Mouse (Mus musculus) embryonic facial prominence, embryonic 15.5 days (tissue): ENCODE data around the gene Vmn1r4. TPM values are rescaled to one million over a fixed set of nuclear protein-coding genes. Genes with fewer than 3 reads are reported as not detected.
A peak's percentile ranks its signal among the peaks of the same experiment; 100 is the strongest.

ENCODE experiments used
- ATAC-seq: fragments of 200-750 bp; cut with Nextera tagmentation; 2 replicates; pipeline ENCODE4 v1.8.0; 2017; ENCODE audit warnings: low read depth, moderate TSS enrichment; ENCODE audit not compliant: insufficient number of reproducible peaks, low FRiP score, low TSS enrichment
- H3K27ac ChIP-seq: fragments of 300-500 bp; sonication (generic); replicated peaks from 2 replicates; pipeline ENCODE4 v1.5.1; 2015; ENCODE audit warnings: mild to moderate bottlenecking, inconsistent platforms
- H3K27me3 ChIP-seq: fragments of 300-500 bp; sonication (generic); 2 replicates; pipeline ENCODE4 v1.6.1; 2015; ENCODE audit warnings: inconsistent platforms
- H3K36me3 ChIP-seq: fragments of 300-500 bp; sonication (generic); 2 replicates; pipeline ENCODE4 v1.6.1; 2015; ENCODE audit warnings: mild to moderate bottlenecking, inconsistent platforms
- H3K4me1 ChIP-seq: fragments of 300-500 bp; sonication (generic); 2 replicates; pipeline ENCODE4 v1.6.1; 2015; ENCODE audit warnings: inconsistent platforms
- H3K4me2 ChIP-seq: fragments of 300-500 bp; sonication (generic); replicated peaks from 2 replicates; pipeline ENCODE4 v1.6.1; 2015; ENCODE audit warnings: mild to moderate bottlenecking, inconsistent platforms
- H3K4me3 ChIP-seq: fragments of 300-500 bp; sonication (generic); replicated peaks from 2 replicates; pipeline ENCODE4 v1.5.1; 2015; ENCODE audit warnings: mild to moderate bottlenecking, inconsistent platforms
- H3K9ac ChIP-seq: fragments of 300-500 bp; sonication (generic); 2 replicates; pipeline ENCODE4 v1.6.1; 2015; ENCODE audit warnings: inconsistent platforms
- H3K9me3 ChIP-seq: fragments of 300-500 bp; sonication (generic); replicated peaks from 2 replicates; pipeline ENCODE4 v1.6.1; 2016; ENCODE audit warnings: inconsistent platforms
- WGBS: fragments of 180-500 bp; shearing (Covaris S2); methylation state at CpG from one replicate; pipeline ENCODE4 v1.1.7; 2015; 5-methylcytosine and 5-hydroxymethylcytosine counted together
- polyA plus RNA-seq: library from polyadenylated mRNA; unstranded; fragments of >200 nt; fragmentation: Nextera tagmentation; extraction: Ambion mirVana; gene quantifications from 2 replicates; pipeline ENCODE4 v1.2.1, GENCODE M21; 2015

The Vmn1r4 gene
- 0.31 and 0.35 TPM in 2 replicates for polyA plus RNA-seq

GRCm38 (mm10) chr6:56923726-56924707 lies at the start of gene Vmn1r4, which contains the start of gene Nt5c3:
TSS of gene Vmn1r4 (plus strand) at chr6:56924015.
TSS of gene Nt5c3 (minus strand) at chr6:56923932.
- Histone ChIP-seq H3K27ac (peak within 1 kb of the TSS; percentile 88), H3K36me3 (no peaks in the 10 kb centered on the region), H3K27me3 (no peaks in the 10 kb centered on the region), H3K9ac (peak within 1 kb of the TSS; percentile 87), H3K4me2 (peak within 1 kb of the TSS; percentile 52), H3K4me1 (peaks cover 7% of the 10 kb centered on the region; the same call in 1 of the 2 replicates), H3K4me3 (peak within 1 kb of the TSS; percentile 88), H3K9me3 (no peaks in the 10 kb centered on the region)
- WGBS: 4% methylated on average over 64 of the region's 64 CpGs
- ATAC-seq: peak; percentile 98

GRCm38 (mm10) chr6:56876870-56877269 lies 46.9 kb upstream of the Vmn1r4 start:
- Histone ChIP-seq H3K4me1 (no peaks in the 10 kb centered on the region), H3K4me2 (no peak overlapping the region), H3K27ac (no peak overlapping the region), H3K9me3 (no peaks in the 10 kb centered on the region), H3K4me3 (no peak overlapping the region), H3K36me3 (peaks cover 46% of the 10 kb centered on the region), H3K9ac (no peak overlapping the region), H3K27me3 (no peaks in the 10 kb centered on the region)
- WGBS: 84% methylated on average over 4 of the region's 4 CpGs
- no peak for ATAC-seq

GRCm38 (mm10) chr6:56877985-56878384 lies 45.8 kb upstream of the Vmn1r4 start:
- WGBS: 90% methylated on average over 8 of the region's 8 CpGs

GRCm38 (mm10) chr6:56879352-56879955 lies 44.4 kb upstream of the Vmn1r4 start:
- H3K4me1 ChIP-seq: no peaks in the 10 kb centered on the region
- ATAC-seq: no peak
- 59% methylated on average over 1 of the region's 1 CpGs for WGBS
- H3K27me3 ChIP-seq: no peaks in the 10 kb centered on the region
- no peak overlapping the region for H3K9ac ChIP-seq
- H3K4me3 ChIP-seq: no peak overlapping the region
- no peaks in the 10 kb centered on the region for H3K9me3 ChIP-seq
- no peak overlapping the region for H3K27ac ChIP-seq
- H3K4me2 ChIP-seq: no peak overlapping the region
- peaks cover 61% of the 10 kb centered on the region for H3K36me3 ChIP-seq

More at GRCm38 (mm10) chr6:56877985-56878384, 45.8 kb upstream of the Vmn1r4 start:
- Histone ChIP-seq H3K4me1 (no peaks in the 10 kb centered on the region), H3K27me3 (no peaks in the 10 kb centered on the region), H3K36me3 (peaks cover 54% of the 10 kb centered on the region), H3K27ac (no peak overlapping the region), H3K9me3 (no peaks in the 10 kb centered on the region), H3K4me2 (no peak overlapping the region), H3K4me3 (no peak overlapping the region), H3K9ac (no peak overlapping the region)
- no peak for ATAC-seq

- no peak overlapping the region for H3K27ac ChIP-seq
- WGBS: 95% methylated on average over 6 of the region's 6 CpGs
- no peaks in the 10 kb centered on the region for H3K4me1 ChIP-seq
- H3K4me2 ChIP-seq: no peak overlapping the region
- no peak overlapping the region for H3K4me3 ChIP-seq
- no peaks in the 10 kb centered on the region for H3K27me3 ChIP-seq
- ATAC-seq: no peak
- H3K9me3 ChIP-seq: no peaks in the 10 kb centered on the region
- peaks cover 45% of the 10 kb centered on the region; the same call in 1 of the 2 replicates for H3K36me3 ChIP-seq
- no peak overlapping the region for H3K9ac ChIP-seq
These were observed 35.3 kb upstream of the Vmn1r4 start for GRCm38 (mm10) chr6:56888561-56888960.

GRCm38 (mm10) chr6:56890762-56891161 lies 33.1 kb upstream of the Vmn1r4 start:
- Histone ChIP-seq H3K4me1 (no peaks in the 10 kb centered on the region), H3K27me3 (no peaks in the 10 kb centered on the region), H3K9ac (no peak overlapping the region), H3K27ac (no peak overlapping the region), H3K9me3 (no peaks in the 10 kb centered on the region), H3K4me3 (no peak overlapping the region), H3K4me2 (no peak overlapping the region), H3K36me3 (peaks cover 36% of the 10 kb centered on the region; the same call in 1 of the 2 replicates)
- ATAC-seq: no peak
- whole genome bisulfite sequencing: 88% methylated on average over 2 of the region's 2 CpGs

- no peak overlapping the region for H3K9ac ChIP-seq
- H3K4me1 ChIP-seq: peaks cover 23% of the 10 kb centered on the region
- no peaks in the 10 kb centered on the region for H3K27me3 ChIP-seq
- no peak for ATAC-seq
- H3K36me3 ChIP-seq: no peaks in the 10 kb centered on the region
- no peak overlapping the region for H3K4me3 ChIP-seq
- no peaks in the 10 kb centered on the region for H3K9me3 ChIP-seq
- H3K27ac ChIP-seq: no peak overlapping the region
- WGBS: 81% methylated on average over 3 of the region's 3 CpGs
- no peak overlapping the region for H3K4me2 ChIP-seq
These were observed 24.2 kb upstream of the Vmn1r4 start for GRCm38 (mm10) chr6:56899601-56900000.

- Histone ChIP-seq H3K4me1 (peaks cover 27% of the 10 kb centered on the region), H3K36me3 (no peaks in the 10 kb centered on the region), H3K4me3 (no peak overlapping the region), H3K9ac (no peak overlapping the region), H3K4me2 (no peak overlapping the region), H3K27me3 (no peaks in the 10 kb centered on the region), H3K9me3 (no peaks in the 10 kb centered on the region), H3K27ac (no peak overlapping the region)
- no peak for ATAC-seq
- WGBS: 64% methylated on average over 3 of the region's 3 CpGs
These were observed 22.5 kb upstream of the Vmn1r4 start for GRCm38 (mm10) chr6:56901336-56901735.

GRCm38 (mm10) chr6:56901824-56902386 lies 21.9 kb upstream of the Vmn1r4 start:
- WGBS: 33% methylated on average over 12 of the region's 12 CpGs
- Histone ChIP-seq H3K4me1 (peaks cover 27% of the 10 kb centered on the region), H3K27ac (no peak overlapping the region), H3K9me3 (no peaks in the 10 kb centered on the region), H3K4me3 (0 out of 2 replicates have a peak overlapping the region, but pooled peaks have one; percentile 2), H3K27me3 (no peaks in the 10 kb centered on the region), H3K4me2 (no peak overlapping the region; the same call in 1 of the 2 replicates), H3K36me3 (no peaks in the 10 kb centered on the region), H3K9ac (no peak overlapping the region)
- 0 out of 2 replicates have a peak, but pooled peaks have one; percentile 61 for ATAC-seq

GRCm38 (mm10) chr6:56902606-56903520 lies 21.0 kb upstream of the Vmn1r4 start:
- ATAC-seq: 0 out of 2 replicates have a peak, but pooled peaks have one; percentile 67
- Histone ChIP-seq H3K36me3 (no peaks in the 10 kb centered on the region), H3K9ac (no peak overlapping the region), H3K4me2 (no peak overlapping the region), H3K4me1 (peaks cover 27% of the 10 kb centered on the region), H3K27ac (no peak overlapping the region), H3K27me3 (no peaks in the 10 kb centered on the region), H3K9me3 (no peaks in the 10 kb centered on the region), H3K4me3 (no peak overlapping the region)
- 75% methylated on average over 7 of the region's 7 CpGs for WGBS
